In genomic region chr1:73717401-73717800, GRCm38 (mm10) we compare ENCODE assay signal across 14 mouse cellular contexts.
A peak's percentile ranks its signal among the peaks of the same experiment; 100 is the strongest.
DNase-seq lines count a peak whose midpoint lies in the region; ATAC-seq and TF ChIP-seq lines count a peak whose summit lies in the region.
"Had no signal": no experiment of that assay in that cellular context is flagged by ENCODE, and none has a peak within 500 bp of the region (broad histone marks: within the 10 kb centered on the region; RNA-seq: fewer than 3 reads in every experiment).

No protein-coding gene starts in this region.

- no peaks in the 10 kb centered on the region for H3K27me3 ChIP-seq in heart, adult 2 months (ENCODE audit: control insufficient read depth, insufficient read depth, low read length)
- H3K27me3 ChIP-seq in midbrain, embryonic 15.5 days (replicated peaks) = no peaks in the 10 kb centered on the region
- H3K27me3 ChIP-seq: limb, embryonic 13.5 days; stomach, embryonic 15.5 days had no signal

- H3K9ac ChIP-seq in heart, adult 2 months (ENCODE audit: low read depth, low read length) = no peak overlapping the region
- no peak overlapping the region for H3K9ac ChIP-seq in midbrain, embryonic 15.5 days
- H3K9ac ChIP-seq: limb, embryonic 13.5 days; liver, postnatal 0 days; stomach, embryonic 15.5 days had no signal

- peak; percentile 90 for DNase-seq in heart, adult 11 months
- no peak for DNase-seq in heart, adult 2 months
- peak; percentile 83 for DNase-seq in cerebellum, adult 11 months
- peak; percentile 48 for DNase-seq in gastrocnemius, postnatal 14 days
- DNase-seq in kidney, postnatal 25 days = peak; percentile 65 to 85
- no peak for DNase-seq in spleen, postnatal 4 days (ENCODE audit: low spot score in 2 of 2)
- DNase-seq in right cerebral cortex, postnatal 4 days = no peak
- DNase-seq: liver, postnatal 0 days; thymus, postnatal 14 days had no signal

- no peak overlapping the region for H3K27ac ChIP-seq in heart, adult 2 months
- no peak overlapping the region for H3K27ac ChIP-seq in midbrain, embryonic 15.5 days
- H3K27ac ChIP-seq: embryonic facial prominence, embryonic 10.5 days; limb, embryonic 13.5 days; stomach, embryonic 15.5 days had no signal

- no peaks in the 10 kb centered on the region for H3K9me3 ChIP-seq in midbrain, embryonic 15.5 days
- H3K9me3 ChIP-seq: embryonic facial prominence, embryonic 10.5 days; limb, embryonic 13.5 days; stomach, embryonic 15.5 days had no signal

- ATAC-seq in midbrain, embryonic 15.5 days (replicated peaks) = no peak
- ATAC-seq: hindbrain, embryonic 16.5 days; liver, postnatal 0 days had no signal

- TF ChIP-seq POLR2A in heart, adult 2 months (IDR thresholded peaks at IDR 0.05; ENCODE audit: insufficient read depth, low read depth, low read length) = no peak

- TF ChIP-seq CTCF in heart, adult 2 months (IDR thresholded peaks at IDR 0.05) = no peak

- TF ChIP-seq EP300 in heart, adult 2 months (IDR thresholded peaks at IDR 0.05; ENCODE audit: insufficient read depth, low read depth, low read length) = no peak

- 25% methylated on average over 7 of the region's 7 CpGs for WGBS in heart, adult 2 months
- 90% methylated on average over 7 of the region's 7 CpGs for WGBS in midbrain, embryonic 15.5 days

- H3K79me2 ChIP-seq in heart, adult 2 months (replicated peaks; ENCODE audit: control insufficient read depth, insufficient read depth, low read length) = no peaks in the 10 kb centered on the region

- no peaks in the 10 kb centered on the region for H3K36me3 ChIP-seq in heart, adult 2 months (ENCODE audit: control insufficient read depth, insufficient read depth, low read length)
- H3K36me3 ChIP-seq in midbrain, embryonic 15.5 days (replicated peaks) = no peaks in the 10 kb centered on the region
- H3K36me3 ChIP-seq: embryonic facial prominence, embryonic 10.5 days; limb, embryonic 13.5 days; stomach, embryonic 15.5 days had no signal

- H3K4me3 ChIP-seq in heart, adult 2 months = no peak overlapping the region
- H3K4me3 ChIP-seq in midbrain, embryonic 15.5 days = no peak overlapping the region
- H3K4me3 ChIP-seq: embryonic facial prominence, embryonic 10.5 days; limb, embryonic 13.5 days; stomach, embryonic 15.5 days had no signal

- intact Hi-C loops in heart, adult 2 months (cut with DNase I) = loop anchor here (5.0 kb wide), 1 partner anchor 45 kb away; no protein-coding TSS in a partner anchor
- intact Hi-C loops in gastrocnemius, postnatal 14 days (cut with DNase I; ENCODE audit: low total_unique reads) = no loop called here

- no peak overlapping the region for H3K4me2 ChIP-seq in midbrain, embryonic 15.5 days
- H3K4me2 ChIP-seq: limb, embryonic 13.5 days; stomach, embryonic 15.5 days had no signal

- H3K4me1 ChIP-seq in heart, adult 2 months (ENCODE audit: control insufficient read depth, insufficient read depth, low read length) = peaks cover 8% of the 10 kb centered on the region
- H3K4me1 ChIP-seq in midbrain, embryonic 15.5 days = no peaks in the 10 kb centered on the region
- H3K4me1 ChIP-seq: limb, embryonic 13.5 days; stomach, embryonic 15.5 days had no signal

Comparison
In these comparisons a context has a peak if more than half of its experiments do, and no peak if none do; other contexts are left out.
1. DNase-seq: peak in heart, adult 11 months (single experiment), cerebellum, adult 11 months (single experiment), gastrocnemius, postnatal 14 days (single experiment) and kidney, postnatal 25 days (2 of 2); none in heart, adult 2 months (0 of 2), spleen, postnatal 4 days (0 of 2) and right cerebral cortex, postnatal 4 days (single experiment).